Mouse (Mus musculus): ENCODE measurements around the gene Mnt.

DNA sequence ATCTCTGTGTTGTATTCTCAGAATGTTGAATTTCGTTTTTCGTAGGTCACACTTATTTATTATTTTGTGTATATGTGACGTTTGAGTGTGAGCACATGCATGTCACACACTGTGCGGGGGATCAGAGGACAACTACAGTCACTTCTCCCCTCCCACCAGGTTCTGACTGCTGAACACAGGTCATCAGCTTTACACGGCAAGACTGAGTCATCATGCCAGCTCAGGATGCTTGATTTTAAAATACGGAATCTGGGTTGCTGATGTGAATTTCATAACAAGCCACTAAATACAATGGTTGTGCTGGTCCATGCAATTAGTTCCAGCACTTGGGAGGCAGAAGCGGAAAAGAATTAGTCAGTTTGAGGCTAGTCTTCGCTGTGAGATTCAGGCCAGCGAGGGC lies 50.3 kb downstream of the Mnt start:
- TF ChIP-seq CTCF (IDR thresholded peaks at IDR 0.05; ENCODE audit: low read depth) (no peak), EP300 (optimal IDR thresholded peaks at IDR 0.05) (no peak)

Measured in stomach, postnatal 0 days (tissue).